Mouse (Mus musculus): ENCODE results near the gene Kcnk5.

Gene Kcnk5

GRCm38 (mm10) chr14:20202655-20203181 lies 21.1 kb upstream of the Kcnk5 start:
- DNase-seq (ENCODE audit: low read depth, low spot score): no peak

- DNase-seq (ENCODE audit: low read depth, low spot score): no peak
Observed at GRCm38 (mm10) chr14:20201066-20201683, 19.6 kb upstream of the Kcnk5 start.

- DNase-seq (ENCODE audit: low read depth, low spot score): peak; percentile 44
Observed at GRCm38 (mm10) chr14:20193103-20193715, 11.6 kb upstream of the Kcnk5 start.

GRCm38 (mm10) chr14:20191136-20191735 lies 9.6 kb upstream of the Kcnk5 start:
- no peak for DNase-seq (ENCODE audit: low read depth, low spot score)

- DNase-seq (ENCODE audit: low read depth, low spot score): no peak
Observed at GRCm38 (mm10) chr14:20189751-20190150, 8.1 kb upstream of the Kcnk5 start.

GRCm38 (mm10) chr14:20185426-20185825 lies 3.8 kb upstream of the Kcnk5 start:
- no peak for DNase-seq (ENCODE audit: low read depth, low spot score)

- DNase-seq (ENCODE audit: low read depth, low spot score): no peak
Observed at GRCm38 (mm10) chr14:20183701-20184100, 2.1 kb upstream of the Kcnk5 start.

- DNase-seq (ENCODE audit: low read depth, low spot score): no peak
Observed at GRCm38 (mm10) chr14:20182596-20182995, 987 bp upstream of the Kcnk5 start.

- DNase-seq (ENCODE audit: low read depth, low spot score): no peak
Observed at GRCm38 (mm10) chr14:20180751-20181162, 852 bp downstream of the Kcnk5 start.

- DNase-seq (ENCODE audit: low read depth, low spot score): no peak
Observed at GRCm38 (mm10) chr14:20180304-20180703, 1.3 kb downstream of the Kcnk5 start.

- no peak for DNase-seq (ENCODE audit: low read depth, low spot score)
Observed at GRCm38 (mm10) chr14:20179731-20180280, 1.8 kb downstream of the Kcnk5 start.

GRCm38 (mm10) chr14:20179080-20179479 lies 2.5 kb downstream of the Kcnk5 start:
- no peak for DNase-seq (ENCODE audit: low read depth, low spot score)

GRCm38 (mm10) chr14:20178593-20178992 lies 3.0 kb downstream of the Kcnk5 start:
- DNase-seq (ENCODE audit: low read depth, low spot score): no peak

GRCm38 (mm10) chr14:20177494-20178123 lies 4.0 kb downstream of the Kcnk5 start:
- DNase-seq (ENCODE audit: low read depth, low spot score): peak; percentile 13

GRCm38 (mm10) chr14:20175705-20176104 lies 5.9 kb downstream of the Kcnk5 start:
- DNase-seq (ENCODE audit: low read depth, low spot score): no peak

- no peak for DNase-seq (ENCODE audit: low read depth, low spot score)
Observed at GRCm38 (mm10) chr14:20175114-20175513, 6.5 kb downstream of the Kcnk5 start.

- no peak for DNase-seq (ENCODE audit: low read depth, low spot score)
Observed at GRCm38 (mm10) chr14:20174696-20175095, 6.9 kb downstream of the Kcnk5 start.

GRCm38 (mm10) chr14:20173873-20174490 lies 7.6 kb downstream of the Kcnk5 start:
- no peak for DNase-seq (ENCODE audit: low read depth, low spot score)

- no peak for DNase-seq (ENCODE audit: low read depth, low spot score)
Observed at GRCm38 (mm10) chr14:20172924-20173323, 8.7 kb downstream of the Kcnk5 start.

- no peak for DNase-seq (ENCODE audit: low read depth, low spot score)
Observed at GRCm38 (mm10) chr14:20172509-20172908, 9.1 kb downstream of the Kcnk5 start.

- DNase-seq (ENCODE audit: low read depth, low spot score): no peak
Observed at GRCm38 (mm10) chr14:20171840-20172239, 9.8 kb downstream of the Kcnk5 start.

GRCm38 (mm10) chr14:20169251-20169650 lies 12.4 kb downstream of the Kcnk5 start:
- no peak for DNase-seq (ENCODE audit: low read depth, low spot score)
